Mouse (Mus musculus) spleen, postnatal 14 days (tissue): ENCODE results near the gene Grb10.

Experiments
- DNase-seq, 2 experiments: peaks; one replicate each; pipeline ENCODE4 v3.0.0; 2021 to 2022; ENCODE audit warnings: low spot score in 2 of 2

Gene Grb10

GRCm38 (mm10) chr11:12038470-12038985 lies at the start of gene Grb10:
TSS of gene Grb10 (minus strand) at chr11:12038683.
- DNase-seq = no peak

- DNase-seq = no peak
Measured at GRCm38 (mm10) chr11:12081638-12082037, 43.2 kb upstream of the Grb10 start.

GRCm38 (mm10) chr11:12079231-12079630 lies 40.7 kb upstream of the Grb10 start:
- DNase-seq = no peak

GRCm38 (mm10) chr11:12075449-12075848 lies 37.0 kb upstream of the Grb10 start:
- no peak for DNase-seq

- no peak for DNase-seq
Measured at GRCm38 (mm10) chr11:12073394-12074226, 35.1 kb upstream of the Grb10 start.

- no peak for DNase-seq
Measured at GRCm38 (mm10) chr11:12072322-12072721, 33.8 kb upstream of the Grb10 start.

GRCm38 (mm10) chr11:12059005-12059404 lies 20.5 kb upstream of the Grb10 start:
- DNase-seq = no peak

GRCm38 (mm10) chr11:12048547-12049327 lies 10.3 kb upstream of the Grb10 start:
- DNase-seq = no peak

GRCm38 (mm10) chr11:12048135-12048534 lies 9.7 kb upstream of the Grb10 start:
- no peak for DNase-seq

GRCm38 (mm10) chr11:12044245-12044644 lies 5.8 kb upstream of the Grb10 start:
- no peak for DNase-seq

GRCm38 (mm10) chr11:12041787-12042186 lies 3.3 kb upstream of the Grb10 start:
- DNase-seq = no peak

- no peak for DNase-seq
Measured at GRCm38 (mm10) chr11:12041379-12041778, 2.9 kb upstream of the Grb10 start.

GRCm38 (mm10) chr11:12040391-12040790 lies 1.9 kb upstream of the Grb10 start:
- DNase-seq = no peak

- no peak for DNase-seq
Measured at GRCm38 (mm10) chr11:12039748-12040147, 1.3 kb upstream of the Grb10 start.

GRCm38 (mm10) chr11:12039098-12039497 lies 615 bp upstream of the Grb10 start:
- no peak for DNase-seq

GRCm38 (mm10) chr11:12037689-12038469 lies 604 bp downstream of the Grb10 start:
- no peak for DNase-seq

- no peak for DNase-seq
Measured at GRCm38 (mm10) chr11:12037075-12037686, 1.3 kb downstream of the Grb10 start.

- DNase-seq = no peak
Measured at GRCm38 (mm10) chr11:12035916-12036910, 2.3 kb downstream of the Grb10 start.

GRCm38 (mm10) chr11:12035324-12035723 lies 3.2 kb downstream of the Grb10 start:
- DNase-seq = no peak

GRCm38 (mm10) chr11:12034781-12035180 lies 3.7 kb downstream of the Grb10 start:
- no peak for DNase-seq
